Mouse (Mus musculus) yolk sac, embryonic 10.5 days (tissue): ENCODE results near the gene Fcgr3.

ENCODE experiments used
- DNase-seq: peaks from one replicate; pipeline ENCODE4 v3.0.0-alpha.2; 2017; ENCODE audit warnings: low spot score

Fcgr3 gene

GRCm38 (mm10) chr1:171006905-171007304 is 57.8 kb downstream of the Fcgr3 start:
- no peak for DNase-seq

- DNase-seq = no peak
Measured at GRCm38 (mm10) chr1:171006335-171006734, 58.4 kb downstream of the Fcgr3 start.

- DNase-seq = no peak
Measured at GRCm38 (mm10) chr1:171005586-171005985, 59.1 kb downstream of the Fcgr3 start.

GRCm38 (mm10) chr1:171005081-171005480 is 59.7 kb downstream of the Fcgr3 start:
- DNase-seq = no peak
